In genomic region chr6:116281014-116281413, GRCm38 (mm10) we compare ENCODE assay signal across 21 mouse cellular contexts. TPM values are rescaled to one million over a fixed set of nuclear protein-coding genes. Genes with fewer than 3 reads are reported as not detected.
DNase-seq lines count a peak whose midpoint lies in the region; ATAC-seq and TF ChIP-seq lines count a peak whose summit lies in the region.
"Had no signal": no experiment of that assay in that cellular context is flagged by ENCODE, and none has a peak within 500 bp of the region (broad histone marks: within the 10 kb centered on the region; RNA-seq: fewer than 3 reads in every experiment).

No protein-coding gene starts in this region.

- no peak for DNase-seq in liver, embryonic 11.5 days (ENCODE audit: low spot score)
- DNase-seq in liver (no peak), R1 (ENCODE audit: low read depth, low spot score) (peak; percentile 52)
- no peak for DNase-seq in liver, embryonic 14.5 days (ENCODE audit: low read depth in 3 of 3, low spot score in 3 of 3)
- no peak for DNase-seq in forebrain, embryonic 10.5 days (ENCODE audit: extremely low spot score, low spot score)
- no peak for DNase-seq in layer of hippocampus, postnatal 25 days (ENCODE audit: extremely low spot score in 1 of 2, low spot score in 1 of 2)
- DNase-seq: adrenal gland, adult 8-10 months; adrenal gland, postnatal 36 days; cerebellum, adult 11 months; cerebellum, adult 9-10 months; cerebellum, postnatal 25 days; gastrocnemius, postnatal 36 days; heart, adult 18-20 months; heart, postnatal 10 days had no signal

- peaks cover 8% of the 10 kb centered on the region; the same call in 1 of the 2 replicates for H3K4me1 ChIP-seq in liver, embryonic 11.5 days (replicated peaks; ENCODE audit: control insufficient read depth, insufficient read depth, low read length)
- peaks cover 11 to 20% of the 10 kb centered on the region in 2 experiments for H3K4me1 ChIP-seq in liver, embryonic 14.5 days (replicated peaks; ENCODE audit: control insufficient read depth in 2 of 2, insufficient read depth in 2 of 2, low read length in 1 of 2)
- H3K4me1 ChIP-seq in forebrain, embryonic 10.5 days = no peaks in the 10 kb centered on the region
- no peaks in the 10 kb centered on the region for H3K4me1 ChIP-seq in neural tube, embryonic 15.5 days
- H3K4me1 ChIP-seq: embryonic facial prominence, embryonic 13.5 days; heart, embryonic 10.5 days; hindbrain, embryonic 15.5 days had no signal

- no peaks in the 10 kb centered on the region for H3K36me3 ChIP-seq in liver, embryonic 11.5 days (ENCODE audit: control insufficient read depth, insufficient read depth, low read length)
- no peaks in the 10 kb centered on the region for H3K36me3 ChIP-seq in liver, embryonic 14.5 days (replicated peaks; ENCODE audit: control insufficient read depth, insufficient read depth, low read depth)
- H3K36me3 ChIP-seq in forebrain, embryonic 10.5 days (replicated peaks) = peaks cover 22% of the 10 kb centered on the region
- no peaks in the 10 kb centered on the region for H3K36me3 ChIP-seq in neural tube, embryonic 15.5 days
- H3K36me3 ChIP-seq: hindbrain, embryonic 15.5 days had no signal

- TF ChIP-seq EP300 in liver, embryonic 14.5 days (IDR thresholded peaks at IDR 0.05; ENCODE audit: low read depth) = no peak

- H3K4me2 ChIP-seq in liver, embryonic 11.5 days = no peak overlapping the region
- no peak overlapping the region for H3K4me2 ChIP-seq in liver, embryonic 14.5 days (ENCODE audit: low read depth)
- no peak overlapping the region for H3K4me2 ChIP-seq in neural tube, embryonic 15.5 days
- H3K4me2 ChIP-seq: embryonic facial prominence, embryonic 13.5 days; hindbrain, embryonic 15.5 days had no signal

- 0 out of 2 replicates have a peak, but pooled peaks have one; percentile 43 for ATAC-seq in liver, embryonic 11.5 days (replicated peaks; ENCODE audit: low FRiP score)
- ATAC-seq in liver, embryonic 14.5 days (ENCODE audit: insufficient read depth) = peak; percentile 58
- peak; percentile 31; the same call in 1 of the 2 replicates for ATAC-seq in megakaryocyte progenitor cell, adult 5-6 weeks (replicated peaks; ENCODE audit: poor library complexity)
- ATAC-seq in neural tube, embryonic 15.5 days (ENCODE audit: low FRiP score) = no peak
- ATAC-seq: forebrain, embryonic 14.5 days; intestine, embryonic 16.5 days had no signal

- H3K27ac ChIP-seq in liver, embryonic 11.5 days (ENCODE audit: low read depth, low read length) = no peak overlapping the region
- H3K27ac ChIP-seq in liver, embryonic 14.5 days = no peak overlapping the region
- no peak overlapping the region for H3K27ac ChIP-seq in forebrain, embryonic 10.5 days
- no peak overlapping the region for H3K27ac ChIP-seq in neural tube, embryonic 15.5 days (replicated peaks)
- H3K27ac ChIP-seq: embryonic facial prominence, embryonic 13.5 days; heart, embryonic 10.5 days; hindbrain, embryonic 15.5 days had no signal

- no peaks in the 10 kb centered on the region for H3K27me3 ChIP-seq in liver, embryonic 11.5 days (replicated peaks; ENCODE audit: control insufficient read depth, insufficient read depth, low read length)
- H3K27me3 ChIP-seq in liver, embryonic 14.5 days (ENCODE audit: control insufficient read depth, insufficient read depth, low read length) = no peaks in the 10 kb centered on the region
- H3K27me3 ChIP-seq in forebrain, embryonic 10.5 days (ENCODE audit: poor library complexity, severe bottlenecking) = no peaks in the 10 kb centered on the region
- no peaks in the 10 kb centered on the region for H3K27me3 ChIP-seq in neural tube, embryonic 15.5 days (replicated peaks)
- H3K27me3 ChIP-seq: embryonic facial prominence, embryonic 13.5 days; hindbrain, embryonic 15.5 days had no signal

- no peak overlapping the region for H3K9ac ChIP-seq in liver, embryonic 11.5 days (ENCODE audit: low read depth, low read length)
- no peak overlapping the region for H3K9ac ChIP-seq in liver, embryonic 14.5 days (replicated peaks)
- H3K9ac ChIP-seq in neural tube, embryonic 15.5 days (replicated peaks) = no peak overlapping the region
- H3K9ac ChIP-seq: embryonic facial prominence, embryonic 13.5 days; hindbrain, embryonic 15.5 days had no signal

- H3K4me3 ChIP-seq in liver, embryonic 11.5 days (ENCODE audit: low read depth, low read length) = no peak overlapping the region
- H3K4me3 ChIP-seq in liver, embryonic 14.5 days (ENCODE audit: insufficient read depth in 1 of 2, low read depth in 2 of 2, low read length in 2 of 2) = no peak overlapping the region
- no peak overlapping the region for H3K4me3 ChIP-seq in forebrain, embryonic 10.5 days
- H3K4me3 ChIP-seq in neural tube, embryonic 15.5 days (replicated peaks) = no peak overlapping the region
- H3K4me3 ChIP-seq: embryonic facial prominence, embryonic 13.5 days; heart, embryonic 10.5 days; hindbrain, embryonic 15.5 days had no signal

- WGBS in liver, embryonic 11.5 days = 89% methylated on average over 13 of the region's 13 CpGs
- WGBS in liver, embryonic 14.5 days (ENCODE audit: insufficient replicate concordance) = 83% methylated on average over 13 of the region's 13 CpGs
- WGBS in forebrain, embryonic 10.5 days = 95% methylated on average over 13 of the region's 13 CpGs
- 96% methylated on average over 13 of the region's 13 CpGs for WGBS in neural tube, embryonic 15.5 days

- H3K9me3 ChIP-seq in liver, embryonic 11.5 days (ENCODE audit: control insufficient read depth, low read length) = no peaks in the 10 kb centered on the region
- no peaks in the 10 kb centered on the region for H3K9me3 ChIP-seq in liver, embryonic 14.5 days (ENCODE audit: control insufficient read depth, low read length)
- H3K9me3 ChIP-seq in forebrain, embryonic 10.5 days = no peaks in the 10 kb centered on the region
- no peaks in the 10 kb centered on the region for H3K9me3 ChIP-seq in neural tube, embryonic 15.5 days (replicated peaks)
- H3K9me3 ChIP-seq: embryonic facial prominence, embryonic 13.5 days; heart, embryonic 10.5 days; hindbrain, embryonic 15.5 days had no signal

- TF ChIP-seq CTCF in liver, embryonic 14.5 days (IDR thresholded peaks at IDR 0.05; ENCODE audit: low read depth) = no peak

RNA-seq across cellular contexts. Expression of gene Zfand4, which starts 17.0 kb away (rescaled TPM):
- polyA plus RNA-seq in liver, embryonic 11.5 days (2014; fragmentation: Nextera tagmentation; extraction: Ambion mirVana) = 7.3 and 7.9 TPM in 2 replicates
- polyA plus RNA-seq in liver, embryonic 14.5 days (2012; rRNA removed) = 2.3 and 3.2 TPM in 2 replicates
- 4.4 and 6.3 TPM in 2 replicates for polyA plus RNA-seq in liver, embryonic 14.5 days (2014; fragmentation: Nextera tagmentation; extraction: Ambion mirVana)
- total RNA-seq in megakaryocyte progenitor cell, adult 5-6 weeks (2015) = 31.0 and 32.1 TPM in 2 replicates
- 25.1 and 29.3 TPM in 2 replicates for total RNA-seq in megakaryocyte progenitor cell, adult 5-6 weeks (2017)
- 8.1 and 8.2 TPM in 2 replicates for polyA plus RNA-seq in forebrain, embryonic 10.5 days (2016; fragmentation: Nextera tagmentation; extraction: Ambion mirVana)
- 1 to 10 TPM; 6.7 to 7.2 TPM for total RNA-seq in layer of hippocampus, postnatal 25 days (2021)
- polyA plus RNA-seq in neural tube, embryonic 15.5 days (2015; fragmentation: Nextera tagmentation; extraction: Ambion mirVana) = 5.6 and 6.0 TPM in 2 replicates

RNA-seq across cellular contexts. Expression of gene March8, which starts 56.8 kb away (rescaled TPM):
- polyA plus RNA-seq in liver, embryonic 11.5 days (2014; fragmentation: Nextera tagmentation; extraction: Ambion mirVana) = 41.3 and 43.4 TPM in 2 replicates
- polyA plus RNA-seq in liver, embryonic 14.5 days (2012; rRNA removed) = 82.4 and 96.1 TPM in 2 replicates
- polyA plus RNA-seq in liver, embryonic 14.5 days (2014; fragmentation: Nextera tagmentation; extraction: Ambion mirVana) = 80.1 and 89.8 TPM in 2 replicates
- total RNA-seq in megakaryocyte progenitor cell, adult 5-6 weeks (2015) = 11.1 and 15.6 TPM in 2 replicates
- total RNA-seq in megakaryocyte progenitor cell, adult 5-6 weeks (2017) = 18.1 and 29.2 TPM in 2 replicates
- 25.3 TPM in 2 replicates for polyA plus RNA-seq in forebrain, embryonic 10.5 days (2016; fragmentation: Nextera tagmentation; extraction: Ambion mirVana)
- total RNA-seq in layer of hippocampus, postnatal 25 days (2021) = 10 to 100 TPM; 57.3 to 58.9 TPM
- polyA plus RNA-seq in neural tube, embryonic 15.5 days (2015; fragmentation: Nextera tagmentation; extraction: Ambion mirVana) = 47.7 and 56.0 TPM in 2 replicates
